Mouse (Mus musculus): Measurements from ENCODE around the gene Zfand4. TPM values are rescaled to one million over a fixed set of nuclear protein-coding genes. Genes with fewer than 3 reads are reported as not detected.
"Not testable (repeated sequence)": the region's sequence is repeated elsewhere in the genome, so short reads cannot be mapped to it uniquely, and the experiment has no call there.

The Zfand4 gene
- 2.1 TPM for polyA plus RNA-seq (2012; fragmentation: generic; extraction: Trizol)

GRCm38 (mm10) chr6:116264018-116264651 lies at the start of gene Zfand4:
TSS of gene Zfand4 (plus strand) at chr6:116264222.
- Histone ChIP-seq H3K79me2 (ENCODE audit: control insufficient read depth, insufficient read depth) (no peaks in the 10 kb centered on the region), H3K4me2 (ENCODE audit: low read depth) (peak within 1 kb of the TSS; percentile 76), H3ac (ENCODE audit: control insufficient read depth, insufficient read length) (peak within 1 kb of the TSS; percentile 21), H3K27me3 (ENCODE audit: control insufficient read depth, insufficient read depth, insufficient read length) (no peaks in the 10 kb centered on the region), H3K4me3 (peak within 1 kb of the TSS; percentile 36), H3K36me3 (ENCODE audit: control insufficient read depth, insufficient read depth) (peaks cover 5% of the 10 kb centered on the region)
- TF ChIP-seq POLR2A (IDR thresholded peaks at IDR 0.05; ENCODE audit: insufficient read length, low read depth) = peak; percentile 91
- TF ChIP-seq USF1 (IDR thresholded peaks at IDR 0.05; ENCODE audit: low read depth) = no peak
- TF ChIP-seq POLR2AphosphoS2 (IDR thresholded peaks at IDR 0.05; ENCODE audit: insufficient read length, low read depth) = peak; percentile 83

DNA sequence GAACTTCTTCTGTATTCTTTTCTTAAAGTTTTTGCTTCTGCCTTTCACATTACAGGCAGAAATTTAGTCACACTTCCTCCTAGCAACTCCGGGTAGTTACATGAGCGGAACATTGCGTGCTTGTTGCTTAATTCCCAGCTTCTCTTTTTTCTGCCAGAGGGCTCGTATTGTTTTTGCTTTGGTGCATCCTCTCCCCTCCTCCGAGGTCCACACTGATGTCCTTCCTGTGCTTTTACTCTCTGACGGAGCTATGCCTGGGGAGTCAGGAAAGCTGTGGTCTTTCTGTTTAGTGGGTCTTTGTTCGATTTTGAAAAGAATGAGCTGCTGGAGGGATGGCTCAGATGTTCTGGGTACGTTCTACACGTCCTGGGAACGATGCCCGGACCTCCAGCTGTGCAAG lies 36.3 kb upstream of the Zfand4 start:
- Histone ChIP-seq H3K79me2 (ENCODE audit: control insufficient read depth, insufficient read depth) (no peaks in the 10 kb centered on the region), H3K36me3 (ENCODE audit: control insufficient read depth, insufficient read depth) (peaks cover 40% of the 10 kb centered on the region), H3ac (ENCODE audit: control insufficient read depth, insufficient read length) (no peak overlapping the region), H3K4me3 (no peak overlapping the region), H3K4me2 (ENCODE audit: low read depth) (no peak overlapping the region), H3K27me3 (ENCODE audit: control insufficient read depth, insufficient read depth, insufficient read length) (no peaks in the 10 kb centered on the region)
- TF ChIP-seq MYOG (IDR thresholded peaks at IDR 0.05; ENCODE audit: control insufficient read depth in 1 of 3, insufficient read depth in 1 of 3, insufficient read length in 2 of 3, low read depth in 2 of 3) = no peak
- no peak for TF ChIP-seq MAX (IDR thresholded peaks at IDR 0.05; ENCODE audit: low read depth)
- TF ChIP-seq POLR2AphosphoS2 (IDR thresholded peaks at IDR 0.05; ENCODE audit: insufficient read length, low read depth) = no peak
- no peak for TF ChIP-seq USF1 (IDR thresholded peaks at IDR 0.05; ENCODE audit: low read depth)
- no peak for TF ChIP-seq CEBPB (IDR thresholded peaks at IDR 0.05; ENCODE audit: insufficient read depth, poor library complexity, severe bottlenecking)
- no peak for TF ChIP-seq TCF3 (IDR thresholded peaks at IDR 0.05; ENCODE audit: insufficient read length, low read depth)

DNA sequence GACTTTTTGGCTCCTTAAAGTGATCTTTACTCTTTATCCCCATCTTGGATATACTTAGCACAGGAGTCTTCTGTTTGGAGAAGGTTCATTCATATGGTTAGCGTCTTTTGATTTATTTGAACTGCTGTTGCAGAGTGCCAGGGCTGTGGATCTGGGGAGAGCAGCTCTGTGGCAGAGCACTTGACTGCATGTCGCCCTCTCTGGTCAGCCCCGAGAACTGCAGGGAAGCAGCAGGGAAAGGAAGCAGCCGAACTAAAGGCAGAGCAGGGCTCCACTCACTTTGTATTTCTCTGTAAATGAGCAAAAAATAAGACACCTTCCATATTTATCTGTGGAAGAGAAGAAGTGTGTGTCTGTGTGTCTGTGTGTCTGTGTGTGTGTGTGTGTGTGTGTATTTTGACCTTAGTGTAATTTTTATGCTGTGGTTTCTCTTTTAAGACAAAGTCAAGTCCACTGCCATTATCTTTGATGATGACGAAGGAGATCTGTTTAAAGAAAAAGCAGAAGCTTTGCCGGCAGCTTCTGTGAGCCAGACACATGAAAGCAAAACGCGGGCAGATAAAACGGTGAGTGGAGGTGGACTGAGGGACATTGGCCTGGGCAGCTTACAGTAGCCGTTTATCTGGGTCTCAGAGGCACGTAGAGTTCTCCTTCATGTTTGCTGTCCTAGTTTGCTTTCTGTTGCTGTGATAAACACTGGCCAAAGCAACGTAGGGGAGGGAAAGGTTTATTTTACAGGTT lies 35.1 kb upstream of the Zfand4 start:
- Histone ChIP-seq H3K4me3 (no peak overlapping the region), H3K36me3 (ENCODE audit: control insufficient read depth, insufficient read depth) (peaks cover 40% of the 10 kb centered on the region), H3K79me2 (ENCODE audit: control insufficient read depth, insufficient read depth) (no peaks in the 10 kb centered on the region), H3K27me3 (ENCODE audit: control insufficient read depth, insufficient read depth, insufficient read length) (no peaks in the 10 kb centered on the region), H3ac (ENCODE audit: control insufficient read depth, insufficient read length) (no peak overlapping the region), H3K4me2 (ENCODE audit: low read depth) (no peak overlapping the region)
- no peak for TF ChIP-seq POLR2A (IDR thresholded peaks at IDR 0.05; ENCODE audit: insufficient read length, low read depth)

DNA sequence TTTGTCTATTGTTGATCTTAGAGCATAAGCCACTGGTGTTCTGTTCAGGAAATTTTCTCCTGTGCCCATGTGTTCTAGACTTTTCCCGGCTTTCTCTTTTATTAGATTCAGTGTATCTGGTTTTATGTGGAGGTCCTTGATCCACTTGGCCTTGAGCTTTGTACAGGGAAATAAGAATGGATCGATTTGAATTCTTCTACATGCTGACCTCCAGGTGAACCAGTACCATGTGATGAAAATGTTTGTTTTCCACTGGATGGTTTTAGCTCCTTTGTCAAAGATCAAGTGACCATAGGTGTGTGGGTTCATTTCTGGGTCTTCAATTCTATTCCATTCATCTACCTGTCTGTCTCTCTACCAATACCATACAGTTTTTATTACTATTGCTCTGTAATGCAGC lies 29.2 kb upstream of the Zfand4 start:
- peaks cover 34% of the 10 kb centered on the region for H3K36me3 ChIP-seq (ENCODE audit: control insufficient read depth, insufficient read depth)
- not testable (repeated sequence) for H3K27me3 ChIP-seq (ENCODE audit: control insufficient read depth, insufficient read depth, insufficient read length); H3ac ChIP-seq (ENCODE audit: control insufficient read depth, insufficient read length); H3K4me2 ChIP-seq (ENCODE audit: low read depth); H3K79me2 ChIP-seq (ENCODE audit: control insufficient read depth, insufficient read depth); H3K4me3 ChIP-seq

DNA sequence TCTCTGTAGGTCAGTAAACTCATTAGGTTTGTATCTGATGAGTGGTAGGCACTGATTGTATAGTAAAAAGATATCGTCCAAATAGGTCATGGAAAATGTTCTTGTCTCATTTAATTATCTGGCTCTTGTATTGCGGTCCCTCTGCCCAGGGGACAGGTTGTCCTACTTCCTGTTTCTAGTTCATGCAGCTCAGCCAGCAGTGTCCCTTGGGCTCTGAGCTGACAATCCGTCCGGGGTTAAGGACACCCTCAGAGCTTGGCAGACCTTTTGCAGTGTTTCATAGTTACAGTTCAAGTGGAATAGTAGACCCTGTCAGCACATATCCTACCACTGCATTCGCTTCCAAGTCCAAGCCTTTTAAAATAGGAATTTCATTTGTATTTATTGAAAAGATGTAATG lies 28.7 kb upstream of the Zfand4 start:
- no peaks in the 10 kb centered on the region for H3K27me3 ChIP-seq (ENCODE audit: control insufficient read depth, insufficient read depth, insufficient read length)
- peaks cover 30% of the 10 kb centered on the region for H3K36me3 ChIP-seq (ENCODE audit: control insufficient read depth, insufficient read depth)
- H3K79me2 ChIP-seq (ENCODE audit: control insufficient read depth, insufficient read depth) = no peaks in the 10 kb centered on the region
- H3K4me3 ChIP-seq = no peak overlapping the region
- no peak overlapping the region for H3K4me2 ChIP-seq (ENCODE audit: low read depth)
- TF ChIP-seq SRF (IDR thresholded peaks at IDR 0.05; ENCODE audit: control insufficient read depth, insufficient read length, low read depth) (no peak), POLR2A (IDR thresholded peaks at IDR 0.05; ENCODE audit: insufficient read length, low read depth) (no peak), CEBPB (IDR thresholded peaks at IDR 0.05; ENCODE audit: insufficient read depth, poor library complexity, severe bottlenecking) (no peak), MYOD1 (IDR thresholded peaks at IDR 0.05; ENCODE audit: control insufficient read depth in 1 of 3, insufficient read length in 2 of 3, low read depth in 2 of 3) (no peak), TCF3 (IDR thresholded peaks at IDR 0.05; ENCODE audit: insufficient read length, low read depth) (no peak), REST (IDR thresholded peaks at IDR 0.05; ENCODE audit: insufficient read depth, insufficient read length) (no peak), TCF12 (IDR thresholded peaks at IDR 0.05; ENCODE audit: insufficient read depth, poor library complexity, severe bottlenecking) (no peak), USF1 (IDR thresholded peaks at IDR 0.05; ENCODE audit: low read depth) (no peak), POLR2AphosphoS2 (IDR thresholded peaks at IDR 0.05; ENCODE audit: insufficient read length, low read depth) (no peak), MYOG (IDR thresholded peaks at IDR 0.05; ENCODE audit: control insufficient read depth in 1 of 3, insufficient read depth in 1 of 3, insufficient read length in 2 of 3, low read depth in 2 of 3) (no peak), E2F4 (IDR thresholded peaks at IDR 0.05; ENCODE audit: insufficient read depth) (no peak), MAX (IDR thresholded peaks at IDR 0.05; ENCODE audit: low read depth) (no peak)
- H3ac ChIP-seq (ENCODE audit: control insufficient read depth, insufficient read length) = no peak overlapping the region

GRCm38 (mm10) chr6:116238083-116238482 lies 25.9 kb upstream of the Zfand4 start:
- Histone ChIP-seq H3K4me3 (no peak overlapping the region), H3K36me3 (ENCODE audit: control insufficient read depth, insufficient read depth) (peaks cover 13% of the 10 kb centered on the region), H3K4me2 (ENCODE audit: low read depth) (no peak overlapping the region), H3ac (ENCODE audit: control insufficient read depth, insufficient read length) (no peak overlapping the region), H3K79me2 (ENCODE audit: control insufficient read depth, insufficient read depth) (no peaks in the 10 kb centered on the region), H3K27me3 (ENCODE audit: control insufficient read depth, insufficient read depth, insufficient read length) (no peaks in the 10 kb centered on the region)
- TF ChIP-seq REST (IDR thresholded peaks at IDR 0.05; ENCODE audit: insufficient read depth, insufficient read length) = no peak
- no peak for TF ChIP-seq SRF (IDR thresholded peaks at IDR 0.05; ENCODE audit: control insufficient read depth, insufficient read length, low read depth)
- TF ChIP-seq TCF12 (IDR thresholded peaks at IDR 0.05; ENCODE audit: insufficient read depth, poor library complexity, severe bottlenecking) = no peak
- no peak for TF ChIP-seq MAX (IDR thresholded peaks at IDR 0.05; ENCODE audit: low read depth)
- TF ChIP-seq POLR2A (IDR thresholded peaks at IDR 0.05; ENCODE audit: insufficient read length, low read depth) = no peak
- no peak for TF ChIP-seq TCF3 (IDR thresholded peaks at IDR 0.05; ENCODE audit: insufficient read length, low read depth)
- no peak for TF ChIP-seq MYOG (IDR thresholded peaks at IDR 0.05; ENCODE audit: control insufficient read depth in 1 of 3, insufficient read depth in 1 of 3, insufficient read length in 2 of 3, low read depth in 2 of 3)
- no peak for TF ChIP-seq MYOD1 (IDR thresholded peaks at IDR 0.05; ENCODE audit: control insufficient read depth in 1 of 3, insufficient read length in 2 of 3, low read depth in 2 of 3)
- TF ChIP-seq POLR2AphosphoS2 (IDR thresholded peaks at IDR 0.05; ENCODE audit: insufficient read length, low read depth) = no peak
- no peak for TF ChIP-seq CEBPB (IDR thresholded peaks at IDR 0.05; ENCODE audit: insufficient read depth, poor library complexity, severe bottlenecking)
- TF ChIP-seq USF1 (IDR thresholded peaks at IDR 0.05; ENCODE audit: low read depth) = no peak
- no peak for TF ChIP-seq E2F4 (IDR thresholded peaks at IDR 0.05; ENCODE audit: insufficient read depth)
